Mouse (Mus musculus): ENCODE data around the gene Daam2. TPM values are rescaled to one million over a fixed set of nuclear protein-coding genes. Genes with fewer than 3 reads are reported as not detected.

Daam2 gene
- not detected for polyA plus RNA-seq (2017; shearing (Covaris generic))

DNA sequence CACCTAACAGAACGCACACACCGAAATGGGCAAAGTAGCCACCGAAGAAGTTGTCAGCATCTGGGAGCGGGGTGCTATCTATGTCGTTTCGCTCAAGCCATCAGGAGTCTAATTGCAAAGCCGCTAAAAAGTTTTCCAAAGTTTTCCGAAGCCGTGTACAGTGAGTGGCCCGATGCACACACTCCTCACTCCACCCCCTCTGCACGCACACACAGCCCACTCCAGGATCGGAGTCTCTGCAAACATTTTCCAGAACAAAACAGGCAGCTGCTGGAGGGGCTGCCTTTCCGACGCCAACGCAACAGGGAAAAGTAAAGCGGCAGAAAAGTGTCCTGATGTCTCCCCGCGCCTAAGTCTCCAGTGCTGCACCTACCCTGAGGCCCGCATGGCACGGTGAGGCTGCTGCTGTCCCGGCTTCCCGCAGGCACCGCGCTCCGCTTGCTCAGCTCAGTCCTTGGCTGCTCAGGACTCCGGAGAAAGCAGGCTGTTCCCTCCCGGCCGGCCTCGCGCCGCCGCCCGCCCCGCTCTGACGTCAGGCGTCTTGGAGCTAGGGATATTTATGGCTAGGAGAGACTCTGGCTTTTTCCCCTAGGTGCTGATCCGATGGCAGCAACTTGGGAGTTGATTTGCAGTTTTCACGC, at the start of gene Daam2:
TSS of gene Daam2 (minus strand) at position 514 of the 641 bp plus-strand sequence.

GRCm38 (mm10) chr17:49428239-49428688, 135.9 kb downstream of the Daam2 start, which contains the start of gene Mocs1:
Mocs1 (plus strand) TSS chr17:49428362.

Other genes with a start within 250 kb of the Daam2 start
- 24.6 TPM for gene Mocs1, start 136.0 kb downstream of the Daam2 start, polyA plus RNA-seq (2017; shearing (Covaris generic))
- gene Kif6, start 50.8 kb upstream of the Daam2 start, polyA plus RNA-seq (2017; shearing (Covaris generic)): not detected

Measured in inflammation-experienced regulatory T-cells, adult 16 weeks (primary cell).